Mouse (Mus musculus) stomach, embryonic 16.5 days (tissue): ENCODE data around the gene Idh3g. TPM values are rescaled to one million over a fixed set of nuclear protein-coding genes. Genes with fewer than 3 reads are reported as not detected.
A peak's percentile ranks its signal among the peaks of the same experiment; 100 is the strongest.

ENCODE experiments used
- ATAC-seq: fragments of 200-750 bp; cut with Nextera tagmentation; 2 replicates; pipeline ENCODE4 v1.8.0; 2017; ENCODE audit warnings: moderate number of reproducible peaks, moderate TSS enrichment; ENCODE audit not compliant: insufficient read depth, low FRiP score
- H3K27ac ChIP-seq: fragments of 300-500 bp; sonication (generic); 2 replicates; pipeline ENCODE4 v1.5.1; 2014; ENCODE audit warnings: low read length
- H3K27me3 ChIP-seq: fragments of 300-500 bp; sonication (generic); 2 replicates; pipeline ENCODE4 v1.6.1; 2014; ENCODE audit warnings: low read length, control low read depth, mixed read lengths; ENCODE audit not compliant: control insufficient read depth, insufficient read depth
- H3K36me3 ChIP-seq: fragments of 300-500 bp; sonication (generic); 2 replicates; pipeline ENCODE4 v1.6.1; 2014; ENCODE audit warnings: low read length; ENCODE audit not compliant: control insufficient read depth, insufficient read depth
- H3K4me1 ChIP-seq: fragments of 300-500 bp; sonication (generic); 2 replicates; pipeline ENCODE4 v1.6.1; 2014; ENCODE audit warnings: low read length, control low read depth, mixed read lengths; ENCODE audit not compliant: control insufficient read depth, insufficient read depth
- H3K4me2 ChIP-seq: fragments of 300-500 bp; sonication (generic); 2 replicates; pipeline ENCODE4 v1.6.1; 2014; ENCODE audit warnings: low read depth, low read length, mixed read lengths
- H3K4me3 ChIP-seq: fragments of 300-500 bp; sonication (generic); replicated peaks from 2 replicates; pipeline ENCODE4 v1.5.1; 2014; ENCODE audit warnings: mild to moderate bottlenecking, low read length
- H3K9ac ChIP-seq: fragments of 300-500 bp; sonication (generic); 2 replicates; pipeline ENCODE4 v1.6.1; 2014; ENCODE audit warnings: low read length
- H3K9me3 ChIP-seq: fragments of 300-500 bp; sonication (generic); replicated peaks from 2 replicates; pipeline ENCODE4 v1.6.1; 2016; ENCODE audit warnings: low read length, control low read depth; ENCODE audit not compliant: control insufficient read depth
- WGBS: fragments of 180-500 bp; shearing (Covaris S2); extraction: QIAGEN DNeasy Blood & Tissue Kit; methylation state at CpG from one replicate; pipeline ENCODE4 v1.1.7; 2014; 5-methylcytosine and 5-hydroxymethylcytosine counted together
- polyA plus RNA-seq: library from polyadenylated mRNA; unstranded; fragments of >200 nt; fragmentation: Nextera tagmentation; extraction: Ambion mirVana; gene quantifications from 2 replicates; pipeline ENCODE4 v1.2.1, GENCODE M21; 2015

Idh3g gene
- polyA plus RNA-seq, 1 experiment from 2014 or later, result 197 TPM

GRCm38 (mm10) chrX:73730908-73731307 lies 55.8 kb downstream of the Idh3g start:
- Histone ChIP-seq H3K27me3 (no peaks in the 10 kb centered on the region), H3K4me3 (no peak overlapping the region), H3K9me3 (no peaks in the 10 kb centered on the region), H3K4me1 (no peaks in the 10 kb centered on the region), H3K36me3 (no peaks in the 10 kb centered on the region; the same call in 1 of the 2 replicates), H3K4me2 (no peak overlapping the region), H3K9ac (no peak overlapping the region), H3K27ac (no peak overlapping the region)
- 59% methylated on average over 1 of the region's 1 CpGs for WGBS
- 0 out of 2 replicates have a peak, but pooled peaks have one; percentile 13 for ATAC-seq

Other genes with a start within 250 kb of the Idh3g start
- gene Dusp9, start 147.5 kb downstream of the Idh3g start, polyA plus RNA-seq, result 8.2 and 9.0 TPM in 2 replicates
- 22.4 and 24.4 TPM in 2 replicates for gene Pnck, start 126.8 kb downstream of the Idh3g start, polyA plus RNA-seq
- gene Slc6a8, start 113.7 kb downstream of the Idh3g start, polyA plus RNA-seq, result 6.7 and 7.1 TPM in 2 replicates
- gene Bcap31, start 70.7 kb downstream of the Idh3g start, polyA plus RNA-seq, result 290 and 308 TPM in 2 replicates
- 20.3 and 20.8 TPM in 2 replicates for gene Abcd1, start 70.3 kb downstream of the Idh3g start, polyA plus RNA-seq
- 0.77 and 1.1 TPM in 2 replicates for gene Plxnb3, start 29.8 kb downstream of the Idh3g start, polyA plus RNA-seq
- gene Srpk3, start 12.5 kb downstream of the Idh3g start, polyA plus RNA-seq, result 4.8 and 15.1 TPM in 2 replicates
- gene Ssr4, start 131 bp upstream of the Idh3g start, polyA plus RNA-seq, result 248 and 275 TPM in 2 replicates
- gene Pdzd4, start 38.1 kb upstream of the Idh3g start, polyA plus RNA-seq, result 0.69 and 0.96 TPM in 2 replicates
- gene Avpr2, start 105.2 kb upstream of the Idh3g start, polyA plus RNA-seq, result 0.32 and 0.42 TPM in 2 replicates
- 9.8 and 12.9 TPM in 2 replicates for gene L1cam, start 109.2 kb upstream of the Idh3g start, polyA plus RNA-seq
- 4.7 and 5.7 TPM in 2 replicates for gene Arhgap4, start 135.0 kb upstream of the Idh3g start, polyA plus RNA-seq
- 126 and 134 TPM in 2 replicates for gene Naa10, start 135.0 kb upstream of the Idh3g start, polyA plus RNA-seq
- 63.3 and 65.5 TPM in 2 replicates for gene Renbp, start 144.0 kb upstream of the Idh3g start, polyA plus RNA-seq
- gene Hcfc1, start 179.5 kb upstream of the Idh3g start, polyA plus RNA-seq, result 37.0 and 39.1 TPM in 2 replicates
- 63.0 and 66.8 TPM in 2 replicates for gene Irak1, start 237.0 kb upstream of the Idh3g start, polyA plus RNA-seq